Mouse (Mus musculus) neural tube, embryonic 11.5 days (tissue): ENCODE results near the gene Slc5a9. TPM values are rescaled to one million over a fixed set of nuclear protein-coding genes. Genes with fewer than 3 reads are reported as not detected.
A peak's percentile ranks its signal among the peaks of the same experiment; 100 is the strongest.
"Not testable (repeated sequence)": the region's sequence is repeated elsewhere in the genome, so short reads cannot be mapped to it uniquely, and the experiment has no call there.

Experiments
- ATAC-seq: fragments of 200-750 bp; cut with Nextera tagmentation; 2 replicates; pipeline ENCODE4 v1.8.0; 2017; ENCODE audit warnings: moderate number of reproducible peaks, mild to moderate bottlenecking, moderate TSS enrichment, moderate library complexity; ENCODE audit not compliant: insufficient read depth, low FRiP score, low TSS enrichment
- DNase-seq: peaks from one replicate; pipeline ENCODE4 v3.0.0-alpha.2; 2015; ENCODE audit warnings: low spot score
- H3K27ac ChIP-seq: fragments of 300-500 bp; sonication (generic); 2 replicates; pipeline ENCODE4 v1.5.1; 2014; ENCODE audit warnings: low read depth, mild to moderate bottlenecking, low read length
- H3K27me3 ChIP-seq: fragments of 300-500 bp; sonication (generic); 2 replicates; pipeline ENCODE4 v1.6.1; 2014; ENCODE audit warnings: mild to moderate bottlenecking, low read length, mixed read lengths; ENCODE audit not compliant: control insufficient read depth, insufficient read depth
- H3K36me3 ChIP-seq: fragments of 300-500 bp; sonication (generic); 2 replicates; pipeline ENCODE4 v1.6.1; 2014; ENCODE audit warnings: mild to moderate bottlenecking, low read length, moderate library complexity, mixed read lengths; ENCODE audit not compliant: control insufficient read depth, insufficient read depth
- H3K4me1 ChIP-seq: fragments of 300-500 bp; sonication (generic); 2 replicates; pipeline ENCODE4 v1.6.1; 2014; ENCODE audit warnings: low read length, mixed read lengths; ENCODE audit not compliant: control insufficient read depth, insufficient read depth
- H3K4me2 ChIP-seq: fragments of 300-500 bp; sonication (generic); 2 replicates; pipeline ENCODE4 v1.6.1; 2014; ENCODE audit warnings: low read depth, mild to moderate bottlenecking, moderate library complexity
- H3K4me3 ChIP-seq: fragments of 300-500 bp; sonication (generic); 2 replicates; pipeline ENCODE4 v1.5.1; 2014; ENCODE audit warnings: low read depth, low read length
- H3K9ac ChIP-seq: fragments of 300-500 bp; sonication (generic); 2 replicates; pipeline ENCODE4 v1.6.1; 2014; ENCODE audit warnings: mild to moderate bottlenecking, low read length
- H3K9me3 ChIP-seq: fragments of 300-500 bp; sonication (generic); 2 replicates; pipeline ENCODE4 v1.6.1; 2016; ENCODE audit warnings: low read length; ENCODE audit not compliant: control insufficient read depth
- WGBS: fragments of 180-500 bp; shearing (Covaris S2); extraction: QIAGEN DNeasy Blood & Tissue Kit; methylation state at CpG from one replicate; pipeline ENCODE4 v1.1.7; 2014; 5-methylcytosine and 5-hydroxymethylcytosine counted together
- polyA plus RNA-seq: library from polyadenylated mRNA; unstranded; fragments of >200 nt; fragmentation: Nextera tagmentation; extraction: Ambion mirVana; gene quantifications from 2 replicates; pipeline ENCODE4 v1.2.1, GENCODE M21; 2014

Gene Slc5a9
- not detected in 2 replicates for polyA plus RNA-seq

DNA sequence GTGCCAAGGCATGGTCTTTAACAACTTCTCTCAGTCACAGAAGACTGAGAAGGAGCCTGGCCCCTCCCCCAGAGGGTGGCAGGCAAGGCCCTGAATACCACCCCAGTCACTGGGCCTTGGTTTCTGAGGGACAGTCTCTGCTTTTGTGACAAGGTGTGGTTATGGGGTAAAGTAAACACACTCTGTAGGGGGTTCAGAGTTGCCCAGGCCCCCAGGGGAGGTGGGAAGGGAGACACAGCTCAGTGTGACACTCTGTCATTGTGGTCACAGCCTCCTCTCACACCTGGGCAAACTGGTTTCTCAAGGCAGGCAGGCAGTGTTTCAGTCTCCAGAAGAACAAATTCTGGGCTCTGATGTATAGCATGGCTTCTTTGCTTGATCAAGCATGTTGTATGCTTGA lies at the start of gene Slc5a9:
Gene Slc5a9, minus strand, starts transcription at position 144 of the 400 bp plus-strand sequence.
- ATAC-seq, result no peak
- H3K4me1 ChIP-seq, result no peaks in the 10 kb centered on the region

DNA sequence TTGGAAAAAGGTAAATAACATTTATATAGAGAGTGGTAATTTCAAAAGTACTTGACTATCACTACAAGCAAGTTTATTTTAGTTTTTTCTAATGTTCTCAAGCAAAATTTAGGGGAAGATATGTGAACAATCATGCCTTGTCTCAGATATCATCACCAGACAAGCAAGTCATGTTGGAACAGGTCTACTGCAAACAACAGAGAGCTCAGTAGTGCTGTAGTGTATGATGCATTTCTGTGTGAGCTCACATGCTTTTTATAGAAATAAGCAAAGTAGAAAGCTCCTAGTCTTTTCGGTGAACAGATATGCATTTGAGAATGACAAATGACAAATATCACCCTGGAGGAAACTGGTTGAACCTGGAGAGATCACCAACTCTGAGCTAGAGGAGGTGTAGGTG lies 16.4 kb upstream of the Slc5a9 start, which contains the start of gene Skint8:
Gene Skint8, plus strand, starts transcription at position 301 of the 400 bp plus-strand sequence.
- WGBS, result 91% methylated on average over 1 of the region's 1 CpGs
- no peak within 1 kb of the TSS for H3K9ac ChIP-seq
- no peaks in the 10 kb centered on the region for H3K4me1 ChIP-seq
- no peaks in the 10 kb centered on the region; the same call in 1 of the 2 replicates for H3K9me3 ChIP-seq
- ATAC-seq (no peak), DNase-seq (no peak)
- no peak within 1 kb of the TSS for H3K4me3 ChIP-seq
- H3K4me2 ChIP-seq, result no peak within 1 kb of the TSS
- H3K27ac ChIP-seq, result no peak within 1 kb of the TSS
- H3K27me3 ChIP-seq, result no peaks in the 10 kb centered on the region
- no peaks in the 10 kb centered on the region for H3K36me3 ChIP-seq

More for the DNA sequence above, at the start of gene Slc5a9:
- H3K4me3 ChIP-seq, result no peak within 1 kb of the TSS
- no peaks in the 10 kb centered on the region for H3K27me3 ChIP-seq
- DNase-seq, result no peak
- H3K4me2 ChIP-seq, result no peak within 1 kb of the TSS
- H3K9me3 ChIP-seq, result no peaks in the 10 kb centered on the region
- H3K36me3 ChIP-seq, result no peaks in the 10 kb centered on the region
- no peak within 1 kb of the TSS for H3K9ac ChIP-seq
- no peak within 1 kb of the TSS for H3K27ac ChIP-seq

DNA sequence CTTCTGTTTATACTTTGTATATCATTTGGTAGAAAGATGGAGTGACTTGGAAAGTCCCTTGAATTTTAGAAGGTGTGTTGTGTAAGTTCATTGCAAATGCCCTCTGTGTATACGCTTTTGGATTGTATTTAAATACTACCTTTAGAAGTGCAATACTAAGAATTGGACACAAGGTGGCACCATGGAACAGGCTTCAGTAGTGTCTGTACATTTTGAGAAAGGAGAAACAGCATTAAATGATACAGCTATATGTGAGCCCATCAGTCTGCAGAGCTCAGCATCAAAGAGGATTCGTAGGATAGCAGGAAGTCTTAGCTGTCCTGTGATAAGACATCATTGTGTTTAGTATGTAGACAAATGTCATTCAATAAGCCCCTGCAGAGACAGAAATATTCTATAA lies 5.2 kb upstream of the Slc5a9 start:
- Histone ChIP-seq H3K4me3 (no peak overlapping the region), H3K9ac (no peak overlapping the region), H3K4me1 (no peaks in the 10 kb centered on the region), H3K9me3 (no peaks in the 10 kb centered on the region), H3K27ac (no peak overlapping the region), H3K36me3 (no peaks in the 10 kb centered on the region), H3K27me3 (no peaks in the 10 kb centered on the region), H3K4me2 (no peak overlapping the region)
- DNase-seq (no peak), ATAC-seq (no peak)
- 49% methylated on average over 2 of the region's 2 CpGs for WGBS

DNA sequence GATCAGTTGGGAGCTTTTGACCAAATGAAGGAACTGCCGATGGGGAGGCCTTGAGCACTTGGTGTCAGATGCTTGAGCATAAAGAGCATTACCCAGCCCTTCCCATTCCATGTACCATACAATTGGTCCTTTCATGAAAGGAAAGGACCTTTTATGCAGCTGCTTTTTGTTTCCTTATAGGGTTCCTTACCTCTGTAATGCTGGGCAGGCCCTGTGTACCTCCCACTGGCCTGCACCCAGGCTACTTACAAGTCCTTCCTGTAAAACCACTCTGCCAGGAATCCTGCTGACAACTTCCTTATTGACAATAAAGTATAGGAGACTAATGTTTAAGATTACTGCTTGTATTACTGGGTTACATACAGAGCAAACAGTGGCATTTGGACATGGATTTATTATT lies 1.2 kb downstream of the Slc5a9 start:
- Histone ChIP-seq H3K9me3 (no peaks in the 10 kb centered on the region), H3K4me2 (no peak overlapping the region), H3K27me3 (no peaks in the 10 kb centered on the region), H3K36me3 (no peaks in the 10 kb centered on the region), H3K4me1 (no peaks in the 10 kb centered on the region), H3K4me3 (no peak overlapping the region), H3K27ac (no peak overlapping the region), H3K9ac (no peak overlapping the region)
- DNase-seq (no peak), ATAC-seq (no peak)
- 88% methylated on average over 1 of the region's 1 CpGs for WGBS

DNA sequence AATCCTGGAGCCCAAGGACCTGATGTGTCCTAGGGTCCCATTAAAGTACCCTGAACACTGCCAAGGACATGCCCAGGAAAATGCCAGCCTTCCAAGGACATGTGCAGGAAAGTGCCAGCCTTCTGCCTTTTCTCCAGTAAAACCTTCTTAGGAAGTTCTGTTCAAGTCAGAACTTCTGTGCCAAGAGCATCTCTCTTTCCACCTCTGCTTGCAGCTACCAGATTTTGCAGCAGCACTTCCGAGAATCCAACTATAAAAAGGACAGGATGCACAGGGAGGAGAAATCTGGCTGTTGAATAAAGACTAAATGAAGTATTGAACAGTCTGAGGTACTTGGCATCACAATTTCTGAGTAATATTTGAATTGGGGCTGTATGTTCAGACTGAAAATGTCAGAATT lies 2.2 kb downstream of the Slc5a9 start:
- H3K9me3 ChIP-seq, H3K4me2 ChIP-seq, H3K4me1 ChIP-seq, H3K27me3 ChIP-seq, H3K9ac ChIP-seq, DNase-seq, H3K27ac ChIP-seq, H3K4me3 ChIP-seq, ATAC-seq, H3K36me3 ChIP-seq: not testable (repeated sequence)
- 79% methylated on average over 1 of the region's 1 CpGs for WGBS

DNA sequence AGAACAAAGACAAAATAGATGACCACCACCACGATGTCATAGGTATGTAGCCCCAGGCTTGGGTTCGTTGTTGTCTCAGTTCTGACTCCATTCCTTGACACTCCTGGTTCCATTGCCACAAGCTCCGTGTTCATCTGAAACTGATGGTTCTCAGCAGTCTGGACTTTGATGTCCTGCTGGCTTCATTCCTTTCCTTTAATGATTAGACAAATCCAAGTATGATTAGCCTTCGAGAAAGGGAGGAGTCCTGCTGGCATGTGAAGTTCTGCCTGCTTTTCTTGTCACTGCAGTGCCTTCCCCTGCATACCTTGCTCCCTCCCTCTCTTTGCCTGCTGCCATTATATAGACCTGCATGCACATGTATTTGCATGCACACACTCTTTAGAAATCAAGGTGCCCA lies 4.2 kb downstream of the Slc5a9 start:
- no peak overlapping the region for H3K4me2 ChIP-seq
- no peaks in the 10 kb centered on the region for H3K27me3 ChIP-seq
- H3K4me1 ChIP-seq, result no peaks in the 10 kb centered on the region
- DNase-seq, result no peak
- H3K36me3 ChIP-seq, result no peaks in the 10 kb centered on the region
- ATAC-seq, result no peak
- H3K9me3 ChIP-seq, result no peaks in the 10 kb centered on the region
- no peak overlapping the region for H3K9ac ChIP-seq
- WGBS, result 77% methylated on average over 4 of the region's 4 CpGs
- no peak overlapping the region for H3K27ac ChIP-seq
- no peak overlapping the region for H3K4me3 ChIP-seq

DNA sequence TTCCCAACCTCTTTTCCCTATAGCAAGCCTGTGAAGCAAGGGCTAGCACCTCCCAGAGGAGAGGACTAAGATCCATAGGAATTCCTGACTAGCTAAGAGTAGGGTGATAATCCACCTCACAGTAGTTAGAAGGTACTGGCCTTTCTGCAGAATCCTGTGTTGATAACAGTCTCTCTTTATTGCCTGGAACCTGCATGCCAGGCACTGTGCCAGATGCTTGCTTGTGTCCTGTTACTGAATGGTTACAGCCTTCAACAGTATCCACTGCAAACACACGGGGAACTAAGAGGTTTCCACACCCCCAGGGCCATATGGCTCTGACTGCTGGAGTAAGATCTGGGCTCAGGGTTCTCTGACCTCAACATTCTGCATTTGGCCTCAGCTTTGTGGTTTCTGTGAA lies 5.0 kb downstream of the Slc5a9 start:
- Histone ChIP-seq H3K4me3 (no peak overlapping the region), H3K9me3 (no peaks in the 10 kb centered on the region), H3K27me3 (no peaks in the 10 kb centered on the region), H3K4me1 (no peaks in the 10 kb centered on the region), H3K36me3 (no peaks in the 10 kb centered on the region), H3K27ac (no peak overlapping the region), H3K9ac (no peak overlapping the region), H3K4me2 (no peak overlapping the region)
- ATAC-seq, result no peak
- no peak for DNase-seq
- 59% methylated on average over 1 of the region's 1 CpGs for WGBS

DNA sequence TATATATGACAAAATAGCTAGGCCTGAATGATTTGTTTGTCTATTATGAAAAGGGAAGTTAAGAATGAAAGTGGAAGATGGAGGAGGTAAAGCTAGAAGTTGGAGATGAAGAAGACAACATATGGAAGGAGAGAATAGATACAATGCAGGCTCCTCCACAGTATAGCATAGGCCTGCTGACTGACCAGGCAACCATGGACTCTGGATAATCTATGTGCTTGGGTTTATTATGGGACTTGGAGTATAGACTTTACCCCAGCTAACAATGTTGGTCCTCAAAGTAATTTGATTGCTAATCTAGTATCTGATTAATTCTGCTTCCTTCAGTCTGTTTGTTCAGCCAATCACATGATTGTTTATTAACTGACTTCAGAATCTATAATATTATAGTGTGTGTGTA lies 10.6 kb downstream of the Slc5a9 start:
- no peaks in the 10 kb centered on the region for H3K36me3 ChIP-seq
- DNase-seq (no peak), ATAC-seq (no peak)
- no peaks in the 10 kb centered on the region for H3K9me3 ChIP-seq
- H3K27ac ChIP-seq, result no peak overlapping the region
- H3K9ac ChIP-seq, result no peak overlapping the region
- no peak overlapping the region for H3K4me3 ChIP-seq
- H3K4me1 ChIP-seq, result no peaks in the 10 kb centered on the region
- H3K27me3 ChIP-seq, result no peaks in the 10 kb centered on the region
- H3K4me2 ChIP-seq, result no peak overlapping the region

DNA sequence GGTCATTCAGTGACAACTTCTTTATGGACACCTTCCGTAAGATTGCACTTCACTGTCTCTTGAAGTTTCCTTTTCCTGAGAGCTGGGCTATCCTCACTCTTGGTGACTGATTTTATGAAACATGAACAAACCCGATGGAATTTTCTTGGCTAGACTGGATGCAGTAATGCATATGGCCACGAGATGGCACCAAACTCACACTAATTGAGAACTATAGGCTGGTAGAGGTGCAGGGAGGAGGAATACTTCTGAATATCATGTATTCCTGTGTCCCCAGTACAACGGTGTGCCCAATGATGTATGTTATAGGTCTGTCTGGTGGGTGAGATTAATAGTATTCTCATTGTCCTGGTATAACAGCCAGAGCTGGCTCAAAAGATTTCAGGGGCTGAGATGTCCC lies 16.1 kb downstream of the Slc5a9 start:
- peak; percentile 72 for DNase-seq

More for the DNA sequence above, 16.1 kb downstream of the Slc5a9 start:
- Histone ChIP-seq H3K36me3 (no peaks in the 10 kb centered on the region), H3K9me3 (no peaks in the 10 kb centered on the region), H3K4me1 (no peaks in the 10 kb centered on the region), H3K4me2 (no peak overlapping the region), H3K4me3 (no peak overlapping the region), H3K27ac (no peak overlapping the region), H3K27me3 (no peaks in the 10 kb centered on the region), H3K9ac (no peak overlapping the region)
- 27% methylated on average over 4 of the region's 4 CpGs for WGBS
- peak; percentile 85 for ATAC-seq
